Mouse (Mus musculus) intestine, embryonic 16.5 days (tissue): Measurements from ENCODE around the gene Enc1. TPM values are rescaled to one million over a fixed set of nuclear protein-coding genes. Genes with fewer than 3 reads are reported as not detected.

Experiments used
- ATAC-seq: fragments of 200-750 bp; cut with Nextera tagmentation; 2 replicates; pipeline ENCODE4 v1.8.0; 2017; ENCODE audit warnings: moderate TSS enrichment, moderate library complexity
- H3K27ac ChIP-seq: fragments of 300-500 bp; sonication (generic); 2 replicates; pipeline ENCODE4 v1.5.1; 2014; ENCODE audit warnings: mild to moderate bottlenecking, low read length
- H3K27me3 ChIP-seq: fragments of 300-500 bp; sonication (generic); replicated peaks from 2 replicates; pipeline ENCODE4 v1.6.1; 2014; ENCODE audit warnings: low read length, control low read depth, mixed read lengths; ENCODE audit not compliant: control insufficient read depth, insufficient read depth
- H3K36me3 ChIP-seq: fragments of 300-500 bp; sonication (generic); 2 replicates; pipeline ENCODE4 v1.6.1; 2014; ENCODE audit warnings: low read length, control low read depth; ENCODE audit not compliant: control insufficient read depth, insufficient read depth
- H3K4me1 ChIP-seq: fragments of 300-500 bp; sonication (generic); 2 replicates; pipeline ENCODE4 v1.6.1; 2014; ENCODE audit warnings: low read length, control low read depth, mixed read lengths; ENCODE audit not compliant: control insufficient read depth, insufficient read depth
- H3K4me2 ChIP-seq: fragments of 300-500 bp; sonication (generic); 2 replicates; pipeline ENCODE4 v1.6.1; 2014; ENCODE audit warnings: low read depth, low read length, control low read depth
- H3K4me3 ChIP-seq: fragments of 300-500 bp; sonication (generic); 2 replicates; pipeline ENCODE4 v1.5.1; 2014; ENCODE audit warnings: mild to moderate bottlenecking, low read length
- H3K9ac ChIP-seq: fragments of 300-500 bp; sonication (generic); 2 replicates; pipeline ENCODE4 v1.6.1; 2014; ENCODE audit warnings: low read depth, low read length
- H3K9me3 ChIP-seq: fragments of 300-500 bp; sonication (generic); 2 replicates; pipeline ENCODE4 v1.6.1; 2016; ENCODE audit warnings: low read length, control low read depth; ENCODE audit not compliant: control insufficient read depth
- WGBS: fragments of 180-500 bp; shearing (Covaris S2); extraction: QIAGEN DNeasy Blood & Tissue Kit; methylation state at CpG from one replicate; pipeline ENCODE4 v1.1.7; 2014; 5-methylcytosine and 5-hydroxymethylcytosine counted together
- polyA plus RNA-seq: library from polyadenylated mRNA; unstranded; fragments of >200 nt; fragmentation: Nextera tagmentation; extraction: Ambion mirVana; gene quantifications from 2 replicates; pipeline ENCODE4 v1.2.1, GENCODE M21; 2015

The Enc1 gene
- polyA plus RNA-seq, 1 experiment from 2014 or later: 6.1 TPM

- WGBS: 32% methylated on average over 16 of the region's 16 CpGs
- no peak overlapping the region for H3K9ac ChIP-seq
- H3K4me1 ChIP-seq: peaks cover 23% of the 10 kb centered on the region
- H3K27me3 ChIP-seq: no peaks in the 10 kb centered on the region
- no peaks in the 10 kb centered on the region for H3K9me3 ChIP-seq
- no peaks in the 10 kb centered on the region for H3K36me3 ChIP-seq
- H3K27ac ChIP-seq: peak overlapping the region; percentile 81
- peak overlapping the region; percentile 28; the same call in 1 of the 2 replicates for H3K4me2 ChIP-seq
- peak; percentile 64 for ATAC-seq
- H3K4me3 ChIP-seq: no peak overlapping the region
Observed at GRCm38 (mm10) chr13:97238181-97238981, 2.5 kb upstream of the Enc1 start.

GRCm38 (mm10) chr13:97239343-97240180 lies 1.3 kb upstream of the Enc1 start:
- no peak for ATAC-seq
- Histone ChIP-seq H3K9ac (peak overlapping the region; percentile 46), H3K9me3 (no peaks in the 10 kb centered on the region), H3K27me3 (no peaks in the 10 kb centered on the region), H3K36me3 (no peaks in the 10 kb centered on the region), H3K4me3 (peak overlapping the region; percentile 21; the same call in 1 of the 2 replicates), H3K4me1 (peaks cover 33% of the 10 kb centered on the region), H3K27ac (peak overlapping the region; percentile 81), H3K4me2 (peak overlapping the region; percentile 92)
- 9% methylated on average over 23 of the region's 23 CpGs for WGBS

GRCm38 (mm10) chr13:97240279-97240964 lies 483 bp upstream of the Enc1 start:
- peaks cover 2% of the 10 kb centered on the region; the same call in 1 of the 2 replicates for H3K36me3 ChIP-seq
- H3K27me3 ChIP-seq: no peaks in the 10 kb centered on the region
- H3K9me3 ChIP-seq: no peaks in the 10 kb centered on the region
- H3K4me1 ChIP-seq: peaks cover 36% of the 10 kb centered on the region
- under 1% methylated on average over 35 of the region's 36 CpGs for WGBS
- H3K4me3 ChIP-seq: peak overlapping the region; percentile 94
- H3K4me2 ChIP-seq: peak overlapping the region; percentile 92
- peak overlapping the region; percentile 98 for H3K27ac ChIP-seq
- peak; percentile 66 for ATAC-seq
- H3K9ac ChIP-seq: peak overlapping the region; percentile 89

- WGBS: under 1% methylated on average over 20 of the region's 20 CpGs
- ATAC-seq: no peak
- Histone ChIP-seq H3K9me3 (no peaks in the 10 kb centered on the region), H3K4me2 (peak overlapping the region; percentile 92), H3K4me1 (peaks cover 39% of the 10 kb centered on the region), H3K27me3 (no peaks in the 10 kb centered on the region), H3K36me3 (peaks cover 13% of the 10 kb centered on the region; the same call in 1 of the 2 replicates), H3K27ac (peak overlapping the region; percentile 98), H3K9ac (peak overlapping the region; percentile 96), H3K4me3 (peak overlapping the region; percentile 94)
Observed at GRCm38 (mm10) chr13:97241787-97242280, 929 bp downstream of the Enc1 start.

GRCm38 (mm10) chr13:97242716-97243115 lies 1.8 kb downstream of the Enc1 start:
- peak overlapping the region; percentile 96 for H3K9ac ChIP-seq
- no peak for ATAC-seq
- peaks cover 13% of the 10 kb centered on the region; the same call in 1 of the 2 replicates for H3K36me3 ChIP-seq
- H3K27me3 ChIP-seq: no peaks in the 10 kb centered on the region
- H3K27ac ChIP-seq: peak overlapping the region; percentile 13; the same call in 1 of the 2 replicates
- peak overlapping the region; percentile 94 for H3K4me3 ChIP-seq
- H3K4me2 ChIP-seq: peak overlapping the region; percentile 92
- no peaks in the 10 kb centered on the region for H3K9me3 ChIP-seq
- H3K4me1 ChIP-seq: peaks cover 40% of the 10 kb centered on the region
- WGBS: 8% methylated on average over 6 of the region's 6 CpGs

GRCm38 (mm10) chr13:97243962-97244711 lies 3.2 kb downstream of the Enc1 start:
- no peak for ATAC-seq
- H3K4me3 ChIP-seq: peak overlapping the region; percentile 94
- H3K4me1 ChIP-seq: peaks cover 46% of the 10 kb centered on the region
- no peaks in the 10 kb centered on the region for H3K27me3 ChIP-seq
- peaks cover 13% of the 10 kb centered on the region; the same call in 1 of the 2 replicates for H3K36me3 ChIP-seq
- no peak overlapping the region for H3K27ac ChIP-seq
- H3K9me3 ChIP-seq: no peaks in the 10 kb centered on the region
- 37% methylated on average over 15 of the region's 15 CpGs for WGBS
- no peak overlapping the region for H3K9ac ChIP-seq
- H3K4me2 ChIP-seq: peak overlapping the region; percentile 92

GRCm38 (mm10) chr13:97244712-97245105 lies 3.8 kb downstream of the Enc1 start:
- Histone ChIP-seq H3K9me3 (no peaks in the 10 kb centered on the region), H3K27ac (no peak overlapping the region), H3K36me3 (peaks cover 13% of the 10 kb centered on the region; the same call in 1 of the 2 replicates), H3K4me1 (peaks cover 43% of the 10 kb centered on the region), H3K4me3 (no peak overlapping the region), H3K4me2 (peak overlapping the region; percentile 92; the same call in 1 of the 2 replicates), H3K27me3 (no peaks in the 10 kb centered on the region), H3K9ac (no peak overlapping the region)
- no peak for ATAC-seq
- WGBS: 79% methylated on average over 11 of the region's 11 CpGs

GRCm38 (mm10) chr13:97245157-97245556 lies 4.3 kb downstream of the Enc1 start:
- H3K4me2 ChIP-seq: 0 out of 2 replicates have a peak overlapping the region, but pooled peaks have one; percentile 92
- H3K27me3 ChIP-seq: no peaks in the 10 kb centered on the region
- H3K4me1 ChIP-seq: peaks cover 41% of the 10 kb centered on the region
- H3K27ac ChIP-seq: no peak overlapping the region
- peaks cover 13% of the 10 kb centered on the region; the same call in 1 of the 2 replicates for H3K36me3 ChIP-seq
- no peak overlapping the region for H3K9ac ChIP-seq
- no peaks in the 10 kb centered on the region for H3K9me3 ChIP-seq
- ATAC-seq: no peak
- WGBS: 88% methylated on average over 12 of the region's 12 CpGs
- no peak overlapping the region for H3K4me3 ChIP-seq
